19 mouse cellular contexts compared by ENCODE assay signal in the genomic region with DNA sequence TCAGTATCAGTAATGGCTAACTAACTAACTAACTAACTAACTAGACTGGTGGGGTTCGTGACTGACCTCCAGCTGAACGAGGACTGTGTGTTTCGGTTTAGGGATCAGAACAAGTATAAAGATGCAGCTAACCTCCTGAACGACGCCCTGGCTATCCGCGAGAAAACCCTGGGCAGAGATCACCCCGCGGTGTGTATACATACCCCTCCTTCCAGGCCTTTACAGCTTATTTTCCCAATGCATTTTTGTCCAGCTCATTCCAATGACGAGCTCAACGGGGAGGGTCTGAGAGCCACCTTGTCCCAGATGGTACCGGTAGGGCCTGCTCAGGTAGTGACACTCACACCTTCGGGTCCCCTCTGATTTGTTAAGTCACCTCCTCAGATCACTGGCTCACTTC. TPM values are rescaled to one million over a fixed set of nuclear protein-coding genes. Genes with fewer than 3 reads are reported as not detected.
A peak's percentile ranks its signal among the peaks of the same experiment; 100 is the strongest.
DNase-seq lines count a peak whose midpoint lies in the region; ATAC-seq lines count a peak whose summit lies in the region.
"Had no signal": no experiment of that assay in that cellular context is flagged by ENCODE, and none has a peak within 500 bp of the region (broad histone marks: within the 10 kb centered on the region; RNA-seq: fewer than 3 reads in every experiment).

No protein-coding gene starts in this region.

- H3K9ac ChIP-seq in kidney, embryonic 16.5 days (replicated peaks; ENCODE audit: low read length) = no peak overlapping the region
- H3K9ac ChIP-seq in liver, embryonic 16.5 days (ENCODE audit: low read depth, low read length) = no peak overlapping the region
- H3K9ac ChIP-seq: embryonic facial prominence, embryonic 13.5 days; forebrain, embryonic 12.5 days; forebrain, postnatal 0 days; hindbrain, embryonic 12.5 days had no signal

- no peak overlapping the region for H3K4me2 ChIP-seq in kidney, embryonic 16.5 days (replicated peaks; ENCODE audit: low read depth, low read length)
- H3K4me2 ChIP-seq in liver, embryonic 16.5 days (ENCODE audit: low read depth, low read length) = no peak overlapping the region
- H3K4me2 ChIP-seq: embryonic facial prominence, embryonic 13.5 days; forebrain, embryonic 12.5 days; hindbrain, embryonic 12.5 days had no signal

- H3K4me1 ChIP-seq in kidney, embryonic 16.5 days (ENCODE audit: insufficient read depth, low read length) = no peaks in the 10 kb centered on the region
- peaks cover 4% of the 10 kb centered on the region; the same call in 1 of the 2 replicates for H3K4me1 ChIP-seq in brown adipose tissue, adult 24 weeks (ENCODE audit: control insufficient read depth, insufficient read depth, insufficient read length, low read length)
- H3K4me1 ChIP-seq in liver, embryonic 16.5 days (ENCODE audit: control insufficient read depth, low read depth, low read length) = no peaks in the 10 kb centered on the region
- H3K4me1 ChIP-seq: embryonic facial prominence, embryonic 13.5 days; forebrain, embryonic 12.5 days; heart, embryonic 10.5 days had no signal

- H3K9me3 ChIP-seq in kidney, embryonic 16.5 days (ENCODE audit: low read length) = no peaks in the 10 kb centered on the region
- H3K9me3 ChIP-seq in liver, embryonic 16.5 days (replicated peaks; ENCODE audit: control insufficient read depth, low read length) = 0 out of 2 replicates have a peak, but pooled peaks cover 3% of the 10 kb centered on the region
- H3K9me3 ChIP-seq: forebrain, embryonic 12.5 days; heart, embryonic 10.5 days; hindbrain, embryonic 12.5 days had no signal

- ATAC-seq in kidney, embryonic 16.5 days (ENCODE audit: low FRiP score, low TSS enrichment) = 0 out of 2 replicates have a peak, but pooled peaks have one; percentile 29
- peak; percentile 50; the same call in 1 of the 2 replicates for ATAC-seq in liver, embryonic 16.5 days (ENCODE audit: low read depth)
- ATAC-seq: forebrain, postnatal 0 days; hindbrain, embryonic 16.5 days had no signal

- H3K36me3 ChIP-seq in kidney, embryonic 16.5 days (ENCODE audit: insufficient read depth, low read length) = peaks cover 87% of the 10 kb centered on the region
- peaks cover 42% of the 10 kb centered on the region for H3K36me3 ChIP-seq in liver, embryonic 16.5 days (ENCODE audit: control insufficient read depth, insufficient read depth)

- 88% methylated on average over 13 of the region's 13 CpGs for WGBS in kidney, embryonic 16.5 days
- WGBS in liver, embryonic 16.5 days (ENCODE audit: insufficient replicate concordance) = 74% methylated on average over 13 of the region's 13 CpGs

- no peaks in the 10 kb centered on the region for H3K27me3 ChIP-seq in kidney, embryonic 16.5 days (ENCODE audit: insufficient read depth, low read length)
- H3K27me3 ChIP-seq in liver, embryonic 16.5 days (ENCODE audit: control insufficient read depth, insufficient read depth, low read depth, low read length) = no peaks in the 10 kb centered on the region
- H3K27me3 ChIP-seq: embryonic facial prominence, embryonic 13.5 days; forebrain, embryonic 12.5 days; hindbrain, embryonic 12.5 days had no signal

- 0 out of 2 replicates have a peak overlapping the region, but pooled peaks have one; percentile 20 for H3K27ac ChIP-seq in kidney, embryonic 16.5 days (ENCODE audit: low read length)
- peak overlapping the region; percentile 72 for H3K27ac ChIP-seq in brown adipose tissue, adult 24 weeks (replicated peaks; ENCODE audit: low read depth, low read length)
- no peak overlapping the region for H3K27ac ChIP-seq in liver, embryonic 16.5 days (ENCODE audit: low read length)
- H3K27ac ChIP-seq: embryonic facial prominence, embryonic 13.5 days; forebrain, embryonic 12.5 days; heart, embryonic 10.5 days; hindbrain, embryonic 12.5 days had no signal

- DNase-seq in heart, adult 11 months = peak; percentile 78
- no peak for DNase-seq in heart, adult 18-20 months
- no peak for DNase-seq in kidney, adult 9 months
- DNase-seq in adipocyte (ENCODE audit: low spot score) = no peak
- DNase-seq: adrenal gland, postnatal 14 days; cerebellum, adult 18-20 months; cerebellum, adult 9-11 months; cerebellum, postnatal 36 days; forebrain, postnatal 0 days; heart, postnatal 10 days; heart, postnatal 4 days had no signal

- H3K4me3 ChIP-seq in kidney, embryonic 16.5 days (ENCODE audit: low read length) = no peak overlapping the region
- no peak overlapping the region for H3K4me3 ChIP-seq in brown adipose tissue, adult 24 weeks (ENCODE audit: insufficient read depth, low read depth, low read length)
- no peak overlapping the region for H3K4me3 ChIP-seq in liver, embryonic 16.5 days (ENCODE audit: low read depth, low read length)
- H3K4me3 ChIP-seq: embryonic facial prominence, embryonic 13.5 days; forebrain, embryonic 12.5 days; heart, embryonic 10.5 days; hindbrain, embryonic 12.5 days had no signal

RNA-seq across cellular contexts. Expression of a gene that starts 19.3 kb away (rescaled TPM):
- total RNA-seq in heart, adult 18-20 months (2021) = 10 to 100 TPM; 77.1 to 83.0 TPM
- polyA plus RNA-seq in kidney, embryonic 16.5 days (2015; fragmentation: Nextera tagmentation; extraction: Ambion mirVana) = 98.5 and 101 TPM in 2 replicates
- polyA plus RNA-seq in brown adipose tissue, adult 24 weeks (2012; ENCODE audit: insufficient read depth, insufficient read length, missing spikeins) = 20.6 and 63.5 TPM in 2 replicates
- 14.5 and 14.6 TPM in 2 replicates for polyA plus RNA-seq in liver, embryonic 16.5 days (2015; fragmentation: Nextera tagmentation; extraction: Ambion mirVana)

RNA-seq across cellular contexts. Expression of a gene that starts 35.8 kb away (rescaled TPM):
- total RNA-seq in heart, adult 18-20 months (2021) = 1 to 10 TPM in 1 of 2 experiments, under 1 TPM in 1; 0.72 to 1.6 TPM
- 12.4 and 16.1 TPM in 2 replicates for polyA plus RNA-seq in kidney, embryonic 16.5 days (2015; fragmentation: Nextera tagmentation; extraction: Ambion mirVana)
- 3.8 and 6.8 TPM in 2 replicates for polyA plus RNA-seq in brown adipose tissue, adult 24 weeks (2012; ENCODE audit: insufficient read depth, insufficient read length, missing spikeins)
- 3.5 and 5.0 TPM in 2 replicates for polyA plus RNA-seq in liver, embryonic 16.5 days (2015; fragmentation: Nextera tagmentation; extraction: Ambion mirVana)

RNA-seq across cellular contexts. Expression of a gene that starts 36.1 kb away (rescaled TPM):
- 10 to 100 TPM; 71.6 to 77.3 TPM for total RNA-seq in heart, adult 18-20 months (2021)
- 133 and 159 TPM in 2 replicates for polyA plus RNA-seq in kidney, embryonic 16.5 days (2015; fragmentation: Nextera tagmentation; extraction: Ambion mirVana)
- 36.1 and 41.4 TPM in 2 replicates for polyA plus RNA-seq in brown adipose tissue, adult 24 weeks (2012; ENCODE audit: insufficient read depth, insufficient read length, missing spikeins)
- 70.7 and 76.8 TPM in 2 replicates for polyA plus RNA-seq in liver, embryonic 16.5 days (2015; fragmentation: Nextera tagmentation; extraction: Ambion mirVana)
